Mouse (Mus musculus) heart, postnatal 0 days (tissue): ENCODE measurements around the gene Hspb6. TPM values are rescaled to one million over a fixed set of nuclear protein-coding genes. Genes with fewer than 3 reads are reported as not detected.

Experiments used
- ATAC-seq: fragments of 200-750 bp; cut with Nextera tagmentation; 2 replicates; pipeline ENCODE4 v1.8.0; 2017; ENCODE audit warnings: low read depth, moderate number of reproducible peaks, moderate library complexity; ENCODE audit not compliant: insufficient read depth
- DNase-seq: peaks from one replicate; pipeline ENCODE4 v3.0.0-alpha.2; 2016; ENCODE audit warnings: low spot score
- H3K27ac ChIP-seq: fragments of 300-500 bp; sonication (generic); 2 replicates; pipeline ENCODE4 v1.5.1; 2014; ENCODE audit warnings: low read depth, mild to moderate bottlenecking
- H3K27me3 ChIP-seq: fragments of 300-500 bp; sonication (generic); 2 replicates; pipeline ENCODE4 v1.6.1; 2014; ENCODE audit warnings: low read length, mixed read lengths; ENCODE audit not compliant: control insufficient read depth, insufficient read depth
- H3K36me3 ChIP-seq: fragments of 300-500 bp; sonication (generic); replicated peaks from 2 replicates; pipeline ENCODE4 v1.6.1; 2014; ENCODE audit warnings: low read length, mixed read lengths; ENCODE audit not compliant: control insufficient read depth, insufficient read depth
- H3K4me1 ChIP-seq: fragments of 300-500 bp; sonication (generic); 2 replicates; pipeline ENCODE4 v1.6.1; 2014; ENCODE audit warnings: antibody characterized with exemption; ENCODE audit not compliant: control insufficient read depth, insufficient read depth
- H3K4me2 ChIP-seq: fragments of 300-500 bp; sonication (generic); 2 replicates; pipeline ENCODE4 v1.6.1; 2014; ENCODE audit warnings: low read depth, mild to moderate bottlenecking, low read length, moderate library complexity
- H3K4me3 ChIP-seq: fragments of 300-500 bp; sonication (generic); 2 replicates; pipeline ENCODE4 v1.5.1; 2014; ENCODE audit warnings: low read depth, low read length
- H3K9ac ChIP-seq: fragments of 300-500 bp; sonication (generic); replicated peaks from 2 replicates; pipeline ENCODE4 v1.6.1; 2014; ENCODE audit warnings: low read depth, low read length, mixed read lengths
- H3K9me3 ChIP-seq: fragments of 300-500 bp; sonication (generic); replicated peaks from 2 replicates; pipeline ENCODE4 v1.6.1; 2016; ENCODE audit warnings: low read length; ENCODE audit not compliant: control insufficient read depth
- CTCF ChIP-seq: IDR thresholded peaks from 2 replicates; pipeline ENCODE4 v1.5.1; 2016; ENCODE audit warnings: antibody characterized with exemption, control low read depth, low read depth
- EP300 ChIP-seq: IDR thresholded peaks from 2 replicates; pipeline ENCODE4 v1.6.1; 2016; ENCODE audit warnings: antibody characterized with exemption, low read depth
- WGBS: fragments of 180-500 bp; shearing (Covaris S2); extraction: QIAGEN DNeasy Blood & Tissue Kit; methylation state at CpG from one replicate; pipeline ENCODE4 v1.1.7; 2014; 5-methylcytosine and 5-hydroxymethylcytosine counted together
- polyA plus RNA-seq: library from polyadenylated mRNA; unstranded; fragments of >200 nt; fragmentation: Nextera tagmentation; extraction: Ambion mirVana; gene quantifications from 2 replicates; pipeline ENCODE4 v1.2.1, GENCODE M21; 2015
- total RNA-seq: library from RNA; depleted of rRNA; stranded (reverse); fragments of >200 nt; gene quantifications from 2 replicates; pipeline ENCODE4 v1.2.3, GENCODE M21; 2014; ENCODE audit warnings: low replicate concordance

The Hspb6 gene
- total and polyA plus RNA-seq, 2 experiments from 2014 or later = 72.0 to 339 TPM

DNA sequence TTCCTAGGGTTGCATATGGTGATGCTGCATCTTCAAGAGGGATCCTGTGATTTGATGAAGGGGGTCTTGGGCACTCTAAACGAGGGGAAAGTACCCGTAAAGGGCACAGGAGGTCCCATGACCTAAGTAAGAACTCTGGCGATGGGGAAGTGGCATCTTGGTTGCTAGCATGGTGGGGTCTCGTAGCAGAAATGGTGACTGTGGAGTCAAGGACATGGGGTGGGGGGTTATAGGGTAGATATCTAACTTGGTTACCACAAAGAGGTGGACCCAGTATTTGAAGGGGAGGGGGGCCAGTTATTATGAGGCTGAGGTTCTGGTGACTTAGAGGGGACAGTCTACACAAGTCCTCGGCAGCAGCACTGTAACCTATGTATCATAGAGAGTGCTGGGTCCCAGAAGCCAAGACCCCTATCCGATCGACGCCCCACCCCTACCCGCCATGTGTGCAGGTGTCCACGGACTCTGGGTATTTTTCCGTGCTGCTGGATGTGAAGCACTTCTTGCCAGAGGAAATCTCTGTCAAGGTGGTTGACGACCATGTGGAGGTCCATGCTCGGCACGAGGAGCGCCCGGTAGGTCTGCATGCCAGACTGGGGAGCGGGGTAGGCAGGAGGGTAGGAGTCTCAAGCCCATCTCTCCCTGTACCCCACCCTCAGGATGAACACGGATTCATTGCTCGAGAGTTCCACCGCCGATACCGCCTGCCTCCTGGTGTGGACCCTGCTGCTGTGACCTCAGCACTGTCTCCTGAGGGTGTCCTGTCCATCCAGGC, 2.0 kb downstream of the Hspb6 start:
- Histone ChIP-seq H3K9ac (peak overlapping the region; percentile 79), H3K27me3 (no peaks in the 10 kb centered on the region), H3K9me3 (no peaks in the 10 kb centered on the region), H3K27ac (peak overlapping the region; percentile 97), H3K36me3 (peaks cover 29% of the 10 kb centered on the region), H3K4me1 (peaks cover 16% of the 10 kb centered on the region), H3K4me2 (peak overlapping the region; percentile 79), H3K4me3 (peak overlapping the region; percentile 80)
- 79% methylated on average over 22 of the region's 22 CpGs for WGBS
- TF ChIP-seq EP300 (0 out of 2 replicates have a peak, but pooled peaks have one; percentile 27), CTCF (no peak)
- DNase-seq = no peak
- no peak for ATAC-seq

DNA sequence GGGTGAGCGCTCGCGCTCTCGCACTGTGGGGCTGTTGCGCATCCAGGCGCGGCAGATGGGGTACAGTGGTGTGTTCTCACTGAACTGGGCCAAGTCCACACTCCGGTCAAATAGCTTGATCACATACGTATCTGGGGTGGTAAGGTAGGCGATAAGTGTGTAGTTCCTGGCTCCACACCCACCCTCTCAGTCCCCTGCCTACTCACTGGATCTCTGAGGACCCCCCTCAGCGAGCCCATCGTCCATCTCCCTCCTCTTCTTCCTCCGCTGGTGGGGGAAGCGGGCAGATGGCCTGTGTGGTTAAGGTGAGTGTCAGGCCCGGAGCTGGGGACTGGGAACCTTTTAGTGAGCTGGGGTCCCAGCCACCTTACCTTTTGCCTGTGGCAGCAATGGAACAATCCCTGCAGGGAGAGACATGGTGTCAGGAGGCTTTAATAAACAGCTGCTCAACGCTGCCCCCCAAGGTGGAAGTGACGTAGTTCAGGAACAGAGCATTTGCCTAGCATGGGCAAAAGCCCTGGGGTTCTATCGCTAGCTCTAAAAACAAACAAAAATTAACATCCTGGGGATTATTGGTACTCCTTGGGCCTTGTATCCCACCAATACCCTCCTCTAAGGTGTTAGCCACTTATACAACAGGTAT, 5.0 kb downstream of the Hspb6 start:
- 93% methylated on average over 18 of the region's 18 CpGs for WGBS
- Histone ChIP-seq H3K27me3 (no peaks in the 10 kb centered on the region), H3K9me3 (no peaks in the 10 kb centered on the region), H3K9ac (no peak overlapping the region), H3K4me3 (no peak overlapping the region), H3K4me2 (no peak overlapping the region), H3K27ac (no peak overlapping the region), H3K36me3 (peaks cover 33% of the 10 kb centered on the region), H3K4me1 (peaks cover 16% of the 10 kb centered on the region)
- DNase-seq (no peak), ATAC-seq (no peak)
- TF ChIP-seq EP300 = no peak

- H3K9ac ChIP-seq = peak overlapping the region; percentile 72
- WGBS = 79% methylated on average over 13 of the region's 13 CpGs
- H3K4me3 ChIP-seq = no peak overlapping the region
These were observed 6.0 kb downstream of the Hspb6 start for GRCm38 (mm10) chr7:30557901-30558514.

DNA sequence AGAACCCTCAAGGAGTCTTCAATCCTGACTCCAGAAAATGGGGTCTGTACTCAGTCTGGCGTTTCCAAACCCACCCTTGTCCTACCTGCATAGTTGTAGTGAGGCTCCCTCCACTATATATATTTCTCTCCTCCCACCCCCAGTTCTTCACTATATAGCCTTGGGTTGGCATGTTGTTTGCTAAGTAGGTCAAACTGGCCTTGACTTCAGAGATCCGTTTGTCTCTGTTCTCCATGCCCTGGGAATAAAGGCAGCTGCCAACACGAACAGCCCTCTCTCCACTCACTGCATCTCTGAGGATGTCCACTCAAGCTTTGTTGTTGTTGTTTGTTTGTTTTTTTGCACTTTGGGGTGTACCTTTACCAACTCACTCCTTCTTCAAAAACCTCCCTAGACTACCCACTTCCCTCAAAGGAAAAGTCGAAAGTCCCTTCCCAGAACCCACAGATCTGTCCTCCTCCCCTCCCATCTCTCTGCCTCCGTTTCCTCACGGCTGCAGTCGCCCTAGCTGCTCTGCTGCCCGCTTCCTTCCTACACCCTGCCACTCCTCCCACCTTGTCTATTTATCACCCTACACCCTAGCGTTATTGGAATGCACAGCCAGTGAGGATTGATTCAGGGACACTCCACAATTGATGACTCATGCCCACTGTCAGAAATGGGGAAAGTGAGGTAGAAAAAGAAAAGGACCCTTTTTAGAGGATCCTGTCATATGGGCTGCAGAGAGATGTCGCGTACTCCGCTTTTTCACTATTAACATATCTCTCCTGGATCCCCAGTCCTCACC, 6.9 kb downstream of the Hspb6 start:
- Histone ChIP-seq H3K36me3 (peaks cover 33% of the 10 kb centered on the region), H3K4me1 (peaks cover 17% of the 10 kb centered on the region), H3K4me3 (peak overlapping the region; percentile 66), H3K9me3 (no peaks in the 10 kb centered on the region), H3K9ac (peak overlapping the region; percentile 72), H3K27me3 (no peaks in the 10 kb centered on the region), H3K4me2 (peak overlapping the region; percentile 89), H3K27ac (peak overlapping the region; percentile 44)
- ATAC-seq (no peak), DNase-seq (no peak)
- 13% methylated on average over 12 of the region's 12 CpGs for WGBS
- no peak for TF ChIP-seq EP300
- no peak for TF ChIP-seq CTCF

More at GRCm38 (mm10) chr7:30557901-30558514, 6.0 kb downstream of the Hspb6 start:
- peak; percentile 18 for DNase-seq
- no peak for ATAC-seq
- peak overlapping the region; percentile 44 for H3K27ac ChIP-seq
- no peaks in the 10 kb centered on the region for H3K9me3 ChIP-seq
- H3K27me3 ChIP-seq = no peaks in the 10 kb centered on the region
- H3K36me3 ChIP-seq = peaks cover 33% of the 10 kb centered on the region
- no peak for TF ChIP-seq EP300
- no peak for TF ChIP-seq CTCF
- peak overlapping the region; percentile 89; the same call in 1 of the 2 replicates for H3K4me2 ChIP-seq
- H3K4me1 ChIP-seq = peaks cover 16% of the 10 kb centered on the region

DNA sequence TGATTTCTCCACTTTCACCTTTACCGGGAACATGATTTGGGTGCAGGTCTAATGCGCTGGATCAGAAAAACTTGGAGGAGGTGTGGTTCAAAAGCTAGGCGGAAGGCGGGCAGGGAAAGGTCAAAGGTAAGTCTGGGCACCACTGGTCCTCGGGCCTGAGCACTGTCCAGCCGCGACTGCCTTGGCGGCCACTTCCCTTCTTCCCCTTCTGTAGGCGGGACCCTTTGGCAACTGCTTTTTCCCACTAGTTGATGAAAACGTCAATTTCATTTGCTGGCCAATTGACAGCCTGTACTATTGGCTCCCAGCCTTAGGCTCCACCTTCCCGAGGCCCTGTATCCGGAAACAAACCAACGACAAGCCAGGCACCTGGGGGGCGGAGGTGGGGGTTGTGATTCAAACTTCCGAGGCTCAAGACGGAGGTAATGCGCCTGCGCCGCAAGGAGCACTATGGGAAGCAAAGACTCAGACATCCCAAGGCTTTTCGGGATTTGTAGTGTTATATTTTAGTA, 7.5 kb downstream of the Hspb6 start, which contains the start of gene Lin37:
TSS of gene Lin37 (minus strand) at position 396 of the 512 bp plus-strand sequence.
- Histone ChIP-seq H3K4me2 (peak within 1 kb of the TSS; percentile 89), H3K9me3 (no peaks in the 10 kb centered on the region), H3K4me3 (peak within 1 kb of the TSS; percentile 66), H3K27ac (peak within 1 kb of the TSS; percentile 44), H3K27me3 (no peaks in the 10 kb centered on the region), H3K36me3 (peaks cover 37% of the 10 kb centered on the region), H3K9ac (peak within 1 kb of the TSS; percentile 72), H3K4me1 (peaks cover 18% of the 10 kb centered on the region)
- ATAC-seq (peak; percentile 87), DNase-seq (peak; percentile 98)
- WGBS = under 1% methylated on average over 20 of the region's 20 CpGs
- TF ChIP-seq CTCF (no peak), EP300 (no peak)
